Mouse (Mus musculus): ENCODE measurements around the gene Tmem47.

DNA sequence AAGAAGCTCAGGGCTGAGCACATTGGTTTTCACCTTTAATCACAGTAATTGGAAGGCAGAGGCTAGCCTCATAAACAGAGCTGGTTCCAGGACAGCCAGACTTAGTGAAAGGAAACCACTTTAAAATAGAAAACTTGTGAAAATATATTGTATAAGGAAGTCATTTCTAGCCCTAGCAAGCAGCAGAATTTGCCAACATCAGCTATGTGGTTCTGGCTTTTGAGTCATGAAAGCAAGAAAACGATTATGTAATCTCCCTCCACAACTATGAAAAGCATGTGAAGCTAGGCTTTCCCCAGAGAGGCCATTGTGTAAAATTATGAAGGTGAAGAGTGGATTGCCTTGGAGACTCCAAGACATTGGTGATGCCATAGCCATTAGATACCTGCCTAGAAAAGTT, 76.9 kb downstream of the Tmem47 start:
- TF ChIP-seq CTCF (IDR thresholded peaks at IDR 0.05; ENCODE audit: low read depth) = no peak
- TF ChIP-seq EP300 (IDR thresholded peaks at IDR 0.05; ENCODE audit: low read depth) = no peak
